Mouse (Mus musculus) heart, postnatal 0 days (tissue): ENCODE measurements at regions not wholly inside any gene's neighbourhood (a gene's known extent, or its start where the extent isn't known, plus 50 kb on each side); places are given as distances from the start of the nearest gene placed in this dataset.
"Not testable (repeated sequence)": the region's sequence is repeated elsewhere in the genome, so short reads cannot be mapped to it uniquely, and the experiment has no call there.

ENCODE experiments used
- ATAC-seq: fragments of 200-750 bp; cut with Nextera tagmentation; 2 replicates; pipeline ENCODE4 v1.8.0; 2017; ENCODE audit warnings: low read depth, moderate number of reproducible peaks, moderate library complexity; ENCODE audit not compliant: insufficient read depth
- DNase-seq: peaks from one replicate; pipeline ENCODE4 v3.0.0-alpha.2; 2016; ENCODE audit warnings: low spot score
- H3K27ac ChIP-seq: fragments of 300-500 bp; sonication (generic); 2 replicates; pipeline ENCODE4 v1.5.1; 2014; ENCODE audit warnings: low read depth, mild to moderate bottlenecking
- H3K27me3 ChIP-seq: fragments of 300-500 bp; sonication (generic); 2 replicates; pipeline ENCODE4 v1.6.1; 2014; ENCODE audit warnings: low read length, mixed read lengths; ENCODE audit not compliant: control insufficient read depth, insufficient read depth
- H3K36me3 ChIP-seq: fragments of 300-500 bp; sonication (generic); replicated peaks from 2 replicates; pipeline ENCODE4 v1.6.1; 2014; ENCODE audit warnings: low read length, mixed read lengths; ENCODE audit not compliant: control insufficient read depth, insufficient read depth
- H3K4me1 ChIP-seq: fragments of 300-500 bp; sonication (generic); 2 replicates; pipeline ENCODE4 v1.6.1; 2014; ENCODE audit warnings: antibody characterized with exemption; ENCODE audit not compliant: control insufficient read depth, insufficient read depth
- H3K4me2 ChIP-seq: fragments of 300-500 bp; sonication (generic); 2 replicates; pipeline ENCODE4 v1.6.1; 2014; ENCODE audit warnings: low read depth, mild to moderate bottlenecking, low read length, moderate library complexity
- H3K4me3 ChIP-seq: fragments of 300-500 bp; sonication (generic); 2 replicates; pipeline ENCODE4 v1.5.1; 2014; ENCODE audit warnings: low read depth, low read length
- H3K9ac ChIP-seq: fragments of 300-500 bp; sonication (generic); replicated peaks from 2 replicates; pipeline ENCODE4 v1.6.1; 2014; ENCODE audit warnings: low read depth, low read length, mixed read lengths
- H3K9me3 ChIP-seq: fragments of 300-500 bp; sonication (generic); replicated peaks from 2 replicates; pipeline ENCODE4 v1.6.1; 2016; ENCODE audit warnings: low read length; ENCODE audit not compliant: control insufficient read depth
- CTCF ChIP-seq: IDR thresholded peaks from 2 replicates; pipeline ENCODE4 v1.5.1; 2016; ENCODE audit warnings: antibody characterized with exemption, control low read depth, low read depth
- EP300 ChIP-seq: IDR thresholded peaks from 2 replicates; pipeline ENCODE4 v1.6.1; 2016; ENCODE audit warnings: antibody characterized with exemption, low read depth
- WGBS: fragments of 180-500 bp; shearing (Covaris S2); extraction: QIAGEN DNeasy Blood & Tissue Kit; methylation state at CpG from one replicate; pipeline ENCODE4 v1.1.7; 2014; 5-methylcytosine and 5-hydroxymethylcytosine counted together

GRCm38 (mm10) chr15:38433386-38433785, 1008.0 kb downstream of the 4930447A16Rik start:
- Histone ChIP-seq H3K4me1 (no peaks in the 10 kb centered on the region), H3K36me3 (no peaks in the 10 kb centered on the region), H3K27me3 (no peaks in the 10 kb centered on the region), H3K27ac (no peak overlapping the region), H3K4me2 (no peak overlapping the region), H3K9ac (no peak overlapping the region), H3K9me3 (0 out of 2 replicates have a peak, but pooled peaks cover 4% of the 10 kb centered on the region), H3K4me3 (no peak overlapping the region)
- WGBS, result 85% methylated on average over 7 of the region's 7 CpGs
- no peak for DNase-seq
- TF ChIP-seq EP300 (no peak), CTCF (no peak)
- no peak for ATAC-seq

- 87% methylated on average over 2 of the region's 2 CpGs for WGBS
- not testable (repeated sequence) for H3K4me3 ChIP-seq, H3K9me3 ChIP-seq, H3K27me3 ChIP-seq, ATAC-seq, H3K27ac ChIP-seq, H3K9ac ChIP-seq, DNase-seq, H3K4me1 ChIP-seq, H3K36me3 ChIP-seq, H3K4me2 ChIP-seq
These were observed 1008.9 kb downstream of the 4930447A16Rik start for GRCm38 (mm10) chr15:38434239-38434638.
